Mouse (Mus musculus) embryonic fibroblast, embryonic 13.5 days (primary cell): ENCODE measurements around the gene Socs2. TPM values are rescaled to one million over a fixed set of nuclear protein-coding genes. Genes with fewer than 3 reads are reported as not detected.

Experiments used
- H3K27ac ChIP-seq: 2 replicates; pipeline ENCODE4 v1.5.1; 2012; ENCODE audit warnings: low read length, control low read depth, inconsistent platforms; ENCODE audit not compliant: insufficient read depth
- H3K4me1 ChIP-seq: 2 replicates; pipeline ENCODE4 v1.6.1; 2011; ENCODE audit warnings: low read length; ENCODE audit not compliant: control insufficient read depth, insufficient read depth
- H3K4me3 ChIP-seq: 2 replicates; pipeline ENCODE4 v1.5.1; 2011; ENCODE audit warnings: mild to moderate bottlenecking, control low read depth, low read length; ENCODE audit not compliant: insufficient read depth
- CTCF ChIP-seq: IDR thresholded peaks from 2 replicates; pipeline ENCODE4 v1.5.1; 2011; ENCODE audit warnings: mild to moderate bottlenecking, control low read depth, low read length, moderate library complexity, borderline replicate concordance; ENCODE audit not compliant: insufficient read depth
- POLR2A ChIP-seq: IDR thresholded peaks from 2 replicates; pipeline ENCODE4 v1.6.1; 2011; ENCODE audit warnings: low read depth, mild to moderate bottlenecking, control low read depth, low read length, moderate library complexity
- polyA plus RNA-seq: library from polyadenylated mRNA; stranded (reverse); fragments of >200 nt; gene quantifications from 2 replicates; pipeline ENCODE4 v1.2.4, GENCODE M21; 2011; ENCODE audit warnings: low read depth; ENCODE audit not compliant: missing spikeins, insufficient read length

Socs2 gene
- polyA plus RNA-seq, 1 experiment = 42.5 TPM

DNA sequence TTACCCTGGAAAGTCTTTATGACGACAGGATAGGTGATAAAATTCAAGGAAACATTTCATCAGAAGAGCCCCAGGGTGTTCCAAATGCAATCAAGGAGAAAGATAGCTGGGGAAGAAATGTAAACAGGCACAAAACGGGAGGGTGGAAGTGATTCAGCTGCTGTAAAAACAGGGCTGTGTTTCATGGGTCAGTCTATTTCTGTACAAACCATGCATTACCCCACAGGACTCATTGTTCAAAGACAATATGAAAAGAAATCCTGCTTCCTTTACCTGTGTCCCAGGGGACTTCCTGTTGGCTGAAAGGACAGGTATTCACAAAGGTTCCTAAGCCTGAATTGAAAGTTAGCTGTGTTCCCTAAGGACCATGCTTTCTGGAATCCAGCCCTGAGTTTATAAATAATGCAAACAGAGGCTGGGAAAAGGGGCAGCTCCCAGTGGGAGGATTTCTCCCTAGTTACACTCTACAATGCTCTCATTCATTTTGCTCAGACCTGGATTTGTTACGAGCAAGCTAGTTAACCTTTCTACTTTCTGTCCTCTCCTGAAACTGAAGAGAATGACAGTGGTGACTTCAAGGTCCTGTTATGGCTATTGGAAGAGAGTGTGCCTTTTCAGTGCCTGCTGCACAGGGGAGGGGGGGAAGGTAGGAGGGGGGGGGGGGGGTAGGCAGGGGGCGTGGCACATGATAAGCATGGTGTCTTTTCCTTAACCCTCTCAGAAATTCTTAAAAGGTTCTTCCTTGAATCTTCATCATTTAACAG, 80.0 kb downstream of the Socs2 start:
- Histone ChIP-seq H3K27ac (no peak overlapping the region), H3K4me3 (no peak overlapping the region), H3K4me1 (no peaks in the 10 kb centered on the region)
- TF ChIP-seq POLR2A = no peak
- no peak for TF ChIP-seq CTCF

Other genes with a start within 250 kb of the Socs2 start
- 3.8 and 5.7 TPM in 2 replicates for gene Cradd, start 93.0 kb downstream of the Socs2 start, polyA plus RNA-seq
- 92.7 and 93.8 TPM in 2 replicates for gene Mrpl42, start 84.8 kb upstream of the Socs2 start, polyA plus RNA-seq
- gene Ube2n, start 98.0 kb upstream of the Socs2 start, polyA plus RNA-seq = 167 and 200 TPM in 2 replicates
- gene Nudt4, start 147.0 kb upstream of the Socs2 start, polyA plus RNA-seq = 77.1 and 86.5 TPM in 2 replicates